Mouse (Mus musculus): Measurements from ENCODE around the gene Cs.

- no peak for TF ChIP-seq EP300 (optimal IDR thresholded peaks at IDR 0.05)
- TF ChIP-seq CTCF (IDR thresholded peaks at IDR 0.05; ENCODE audit: low read depth): no peak
Measured at GRCm38 (mm10) chr10:128370021-128370420, 32.5 kb downstream of the Cs start.
